Mouse (Mus musculus): ENCODE measurements at regions not wholly inside any gene's neighbourhood (a gene's known extent, or its start where the extent isn't known, plus 50 kb on each side); places are given as distances from the start of the nearest gene placed in this dataset.
"Not testable (repeated sequence)": the region's sequence is repeated elsewhere in the genome, so short reads cannot be mapped to it uniquely, and the experiment has no call there.

GRCm38 (mm10) chr8:7323067-7323675 is 1337.9 kb downstream of the Efnb2 start:
- DNase-seq = no peak

- no peak for DNase-seq
These were observed 1338.5 kb downstream of the Efnb2 start for GRCm38 (mm10) chr8:7322376-7323066.

GRCm38 (mm10) chr8:7316806-7317355 is 1344.2 kb downstream of the Efnb2 start:
- DNase-seq = no peak

GRCm38 (mm10) chr8:7309239-7309638 is 1351.8 kb downstream of the Efnb2 start:
- DNase-seq = no peak

- no peak for DNase-seq
These were observed 1371.7 kb downstream of the Efnb2 start for GRCm38 (mm10) chr8:7289361-7289760.

- DNase-seq = no peak
These were observed 1374.5 kb downstream of the Efnb2 start for GRCm38 (mm10) chr8:7286581-7286980.

- no peak for DNase-seq
These were observed 1393.6 kb downstream of the Efnb2 start for GRCm38 (mm10) chr8:7267406-7267805.

GRCm38 (mm10) chr8:7254336-7254735 is 1406.7 kb downstream of the Efnb2 start:
- DNase-seq = not testable (repeated sequence)

- no peak for DNase-seq
These were observed 1420.7 kb downstream of the Efnb2 start for GRCm38 (mm10) chr8:7240321-7240720.

- no peak for DNase-seq
These were observed 1427.0 kb downstream of the Efnb2 start for GRCm38 (mm10) chr8:7234006-7234405.

- no peak for DNase-seq
These were observed 1441.7 kb downstream of the Efnb2 start for GRCm38 (mm10) chr8:7219300-7219699.

- peak; percentile 6 for DNase-seq
These were observed 1453.9 kb downstream of the Efnb2 start for GRCm38 (mm10) chr8:7207178-7207577.

- DNase-seq = no peak
These were observed 1454.4 kb downstream of the Efnb2 start for GRCm38 (mm10) chr8:7206596-7206995.

GRCm38 (mm10) chr8:7205086-7205485 is 1456.0 kb downstream of the Efnb2 start:
- DNase-seq = no peak

GRCm38 (mm10) chr8:7190726-7191125 is 1470.3 kb downstream of the Efnb2 start:
- no peak for DNase-seq

- no peak for DNase-seq
These were observed 1497.7 kb downstream of the Efnb2 start for GRCm38 (mm10) chr8:7163361-7163760.

- no peak for DNase-seq
These were observed 1529.3 kb downstream of the Efnb2 start for GRCm38 (mm10) chr8:7131746-7132145.

- DNase-seq = no peak
These were observed 1552.2 kb downstream of the Efnb2 start for GRCm38 (mm10) chr8:7108849-7109248.

GRCm38 (mm10) chr8:7097577-7097976 is 1563.5 kb downstream of the Efnb2 start:
- no peak for DNase-seq

GRCm38 (mm10) chr8:7092831-7093230 is 1568.2 kb downstream of the Efnb2 start:
- no peak for DNase-seq

GRCm38 (mm10) chr8:7088123-7088522 is 1572.9 kb downstream of the Efnb2 start:
- DNase-seq = no peak

- no peak for DNase-seq
These were observed 1600.8 kb downstream of the Efnb2 start for GRCm38 (mm10) chr8:7060255-7060656.

GRCm38 (mm10) chr8:7026247-7026844 is 1634.7 kb downstream of the Efnb2 start:
- no peak for DNase-seq

- no peak for DNase-seq
These were observed 1636.7 kb downstream of the Efnb2 start for GRCm38 (mm10) chr8:7024336-7024735.

Measured in layer of hippocampus, adult 9-11 months (tissue).